Mouse (Mus musculus): ENCODE measurements around the gene Scnn1b.

The Scnn1b gene

DNA sequence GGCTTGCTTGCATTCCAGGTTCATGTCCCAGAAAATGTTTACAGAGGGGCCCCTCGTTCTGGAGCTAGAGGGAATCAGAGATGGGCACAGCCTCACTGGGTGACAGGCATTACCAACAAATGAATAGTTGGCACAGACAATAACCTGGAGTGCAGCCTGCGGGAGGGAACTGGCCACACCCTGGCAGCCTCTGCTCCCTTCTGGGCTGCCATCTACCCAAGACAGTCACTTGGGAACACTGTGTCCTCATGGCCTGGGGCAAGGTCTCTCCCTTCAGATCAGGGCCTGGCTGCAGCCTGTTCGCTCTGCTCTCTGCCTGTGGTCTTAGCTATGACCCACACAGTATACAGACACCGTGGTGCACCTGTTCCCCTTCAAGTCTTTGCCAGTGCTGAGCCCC is 42.0 kb downstream of the Scnn1b start:
- in situ Hi-C loops (cut with MboI; ENCODE audit: unreplicated experiment in 2 of 2) = no loop called here

DNA sequence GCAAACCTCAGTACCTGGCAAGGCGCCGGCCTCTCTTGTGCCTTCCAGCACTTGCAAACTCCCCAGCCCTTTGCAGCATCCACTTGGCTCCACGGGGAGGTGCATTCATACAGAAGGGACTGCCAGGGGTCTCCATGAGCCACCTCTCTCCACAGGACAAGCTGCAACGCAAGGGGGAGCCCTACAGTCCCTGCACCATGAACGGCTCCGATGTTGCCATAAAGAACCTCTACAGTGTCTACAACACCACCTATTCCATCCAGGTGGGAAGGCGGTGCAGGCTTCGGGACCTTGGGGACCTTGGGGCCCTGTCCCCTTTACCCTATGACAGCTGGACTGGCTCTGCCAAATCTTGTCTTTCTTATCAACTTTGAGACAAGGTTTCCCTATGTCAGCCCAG is 47.4 kb downstream of the Scnn1b start:
- in situ Hi-C loops (cut with MboI; ENCODE audit: unreplicated experiment in 2 of 2) = no loop called here

DNA sequence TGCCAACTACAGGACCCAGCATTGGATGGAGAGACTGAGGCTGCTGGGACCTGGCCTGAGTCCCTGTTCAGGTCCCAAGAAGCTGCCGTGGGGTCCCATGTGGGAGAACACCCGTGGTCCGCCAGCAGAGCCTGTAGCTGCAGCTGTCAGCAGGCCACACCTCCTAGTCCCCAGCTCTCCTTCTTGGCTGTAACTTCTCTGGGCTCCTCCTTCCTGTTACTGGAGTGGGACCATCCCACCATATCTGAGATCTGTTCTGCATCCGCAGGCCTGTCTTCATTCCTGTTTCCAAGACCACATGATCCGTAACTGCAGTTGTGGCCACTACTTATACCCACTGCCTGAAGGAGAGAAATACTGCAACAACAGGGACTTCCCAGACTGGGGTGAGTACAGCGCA is 49.1 kb downstream of the Scnn1b start:
- in situ Hi-C loops (cut with MboI; ENCODE audit: unreplicated experiment in 2 of 2) = no loop called here

DNA sequence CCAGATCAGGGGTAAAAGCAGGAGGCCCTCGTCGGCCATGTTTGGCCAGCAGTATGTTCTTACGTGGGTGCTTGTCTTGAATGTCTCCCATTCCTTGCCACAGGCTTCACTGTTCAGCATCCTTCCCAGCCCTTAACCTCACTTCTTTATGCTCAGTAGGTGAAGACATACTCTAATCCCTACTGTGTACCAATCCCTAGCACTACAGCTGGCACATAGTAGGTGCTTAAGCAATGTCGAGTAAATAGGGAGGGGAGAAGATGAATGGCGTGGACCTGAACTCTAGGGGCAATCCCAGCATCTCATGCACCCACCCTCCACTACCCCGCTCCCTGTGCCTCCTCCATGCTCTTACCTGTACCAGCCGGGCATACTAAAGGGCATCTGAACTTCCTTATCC is 59.5 kb downstream of the Scnn1b start:
- in situ Hi-C loops (cut with MboI; ENCODE audit: unreplicated experiment in 2 of 2) = no loop called here

DNA sequence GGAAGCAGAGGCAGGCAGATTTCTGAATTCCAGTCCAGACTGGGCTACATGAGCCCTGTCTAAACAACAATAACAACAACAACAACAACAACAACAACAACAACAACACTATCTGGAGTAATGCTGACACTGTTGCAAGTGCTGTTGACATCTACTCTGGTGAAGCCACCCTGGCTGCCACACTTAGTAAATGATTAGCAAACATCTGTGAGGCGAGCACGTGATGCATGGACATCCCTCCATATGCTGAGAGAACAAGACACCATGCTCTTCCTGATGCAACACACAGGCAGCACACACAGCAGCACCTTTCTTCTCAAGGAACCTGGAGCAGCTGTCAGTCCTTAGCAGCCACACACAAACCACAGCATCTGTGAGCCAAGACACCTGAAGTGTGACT is 63.0 kb downstream of the Scnn1b start:
- in situ Hi-C loops (cut with MboI; ENCODE audit: unreplicated experiment in 2 of 2) = no loop called here

DNA sequence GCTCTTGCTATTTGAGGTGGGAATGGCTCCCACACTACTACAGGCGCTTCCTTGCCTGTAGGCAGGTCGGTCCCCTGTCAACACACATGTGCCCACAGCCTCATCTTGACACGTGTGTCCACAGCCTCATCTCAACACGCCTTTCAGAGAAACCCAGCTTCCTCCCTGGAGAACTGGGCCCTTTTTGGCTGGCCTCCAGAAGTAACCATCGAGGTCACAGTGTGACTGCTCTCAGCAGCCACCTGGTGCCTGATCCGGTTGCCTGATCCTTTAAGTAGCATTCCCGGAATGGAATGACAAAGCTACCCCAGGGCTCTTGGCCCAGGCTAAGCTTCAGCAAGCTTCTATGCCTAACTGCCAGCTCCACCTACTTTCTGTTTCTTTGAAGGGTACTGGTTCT is 66.4 kb downstream of the Scnn1b start:
- in situ Hi-C loops (cut with MboI; ENCODE audit: unreplicated experiment in 2 of 2) = no loop called here

DNA sequence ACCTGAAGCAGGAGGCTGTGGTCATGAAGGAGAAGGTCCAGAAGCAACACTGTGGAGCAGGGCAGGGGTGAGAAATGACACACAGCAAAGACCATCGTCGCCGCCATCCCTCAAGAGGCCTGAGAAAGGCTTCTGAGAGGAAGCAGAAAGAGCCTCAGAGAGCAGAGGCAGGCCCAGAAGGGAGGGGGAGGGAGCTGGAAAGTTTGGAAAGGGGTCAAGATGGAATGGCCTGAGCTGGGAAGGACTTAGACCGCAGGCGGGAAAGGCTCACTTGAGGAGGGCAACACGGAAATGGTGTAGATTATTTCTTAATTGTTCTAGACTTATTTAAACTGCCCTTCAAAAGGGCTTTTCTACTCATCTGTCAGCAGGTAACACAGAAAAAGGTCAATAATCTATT is 68.8 kb downstream of the Scnn1b start:
- in situ Hi-C loops (cut with MboI; ENCODE audit: unreplicated experiment in 2 of 2) = no loop called here

DNA sequence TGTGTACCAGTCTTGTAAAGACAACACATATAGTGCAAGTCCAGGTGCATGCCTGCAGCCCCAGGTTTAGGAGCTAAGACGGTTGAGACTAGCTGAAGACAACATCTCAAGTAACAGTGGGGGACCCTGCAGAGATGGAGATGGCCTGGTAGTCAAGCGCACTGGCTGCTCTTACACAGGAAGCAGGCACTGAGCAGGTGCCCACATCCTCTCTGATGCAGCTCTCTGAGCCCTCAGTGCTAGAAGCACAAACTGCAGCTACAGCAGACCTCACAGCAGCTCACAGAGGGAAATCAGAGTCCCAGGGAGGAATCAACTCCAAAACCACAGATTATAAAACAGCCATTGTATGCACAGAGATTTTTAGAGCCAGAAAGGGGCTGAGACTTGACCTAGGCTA is 69.5 kb downstream of the Scnn1b start:
- in situ Hi-C loops (cut with MboI; ENCODE audit: unreplicated experiment in 2 of 2) = no loop called here

DNA sequence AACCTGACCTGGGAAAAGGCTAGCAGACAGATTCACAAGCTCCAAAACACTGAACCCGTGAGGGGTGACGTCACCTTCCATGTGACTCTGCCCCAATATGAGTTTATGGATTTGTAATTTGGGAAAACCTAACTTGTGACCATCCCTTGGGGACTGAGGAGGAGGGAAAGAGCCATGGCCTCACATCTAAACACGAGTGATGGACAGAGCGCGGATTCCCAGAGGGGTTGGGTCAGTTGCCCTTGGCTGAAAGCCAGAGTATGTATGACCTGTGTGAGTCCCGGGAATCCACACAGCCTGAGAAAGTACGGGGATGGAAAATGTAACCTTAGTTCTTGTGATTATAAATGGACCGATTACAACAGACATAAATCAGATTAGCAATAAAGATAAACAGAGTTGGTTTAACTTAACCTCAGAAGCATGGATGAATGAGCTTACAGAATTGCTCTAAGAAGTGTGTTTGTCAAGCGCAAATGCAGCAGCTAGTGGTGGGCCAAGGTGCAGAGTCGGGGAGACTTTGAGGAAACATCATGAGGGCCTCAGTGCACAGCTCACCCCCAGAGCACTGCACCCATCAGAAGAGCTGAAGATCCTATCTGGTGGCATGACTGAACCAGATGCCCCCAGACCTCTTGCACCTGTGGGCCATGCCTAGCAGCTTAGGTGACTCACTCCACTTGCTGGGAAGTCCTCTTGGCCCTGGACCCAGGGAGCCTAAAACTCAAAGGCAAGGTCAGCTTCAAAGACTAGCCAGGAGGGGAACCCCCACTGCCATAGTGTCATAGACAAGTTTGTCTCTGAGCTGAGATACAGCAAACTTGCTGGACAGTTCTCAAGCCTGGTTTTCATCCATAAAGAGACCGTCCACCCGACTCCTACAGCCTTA is 71.3 kb downstream of the Scnn1b start:
- in situ Hi-C loops (cut with MboI; ENCODE audit: unreplicated experiment in 2 of 2) = no loop called here

DNA sequence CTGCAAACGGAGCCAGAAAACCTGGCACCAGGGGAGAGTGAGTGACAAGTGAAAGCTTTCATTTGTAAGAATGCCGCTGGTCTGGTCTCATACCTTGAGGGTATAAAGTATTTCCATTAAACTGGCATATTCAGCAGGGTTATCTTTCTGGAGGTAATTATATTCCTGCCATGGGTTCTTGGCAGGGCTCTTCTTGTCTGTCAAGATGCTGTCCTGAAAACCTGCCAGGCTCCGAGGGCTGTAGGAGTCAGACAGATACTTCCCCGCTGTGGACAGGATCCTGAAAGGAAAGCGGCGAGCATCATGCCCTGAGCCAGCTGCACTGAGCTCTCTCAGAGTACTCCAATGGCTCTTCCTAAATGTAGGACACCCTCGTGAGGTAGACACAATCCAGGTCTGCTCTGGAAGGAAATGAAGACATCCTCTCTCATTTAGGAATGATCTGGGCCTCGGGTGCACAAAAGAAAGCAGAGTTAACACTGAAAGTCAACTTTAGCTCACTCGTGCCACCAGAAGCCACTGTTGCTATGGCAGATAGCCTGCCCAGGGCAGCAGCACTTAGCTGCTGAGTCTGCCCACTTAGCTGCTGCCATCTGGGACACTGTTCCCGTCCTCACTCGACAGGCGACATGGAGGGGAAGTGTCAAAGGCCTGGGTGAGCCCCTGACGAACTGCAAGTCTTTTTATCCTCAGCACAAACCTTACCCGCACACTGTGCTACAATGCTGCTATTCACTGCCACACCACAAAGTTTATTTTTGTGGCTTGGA is 72.2 kb downstream of the Scnn1b start:
- in situ Hi-C loops (cut with MboI; ENCODE audit: unreplicated experiment in 2 of 2) = no loop called here

DNA sequence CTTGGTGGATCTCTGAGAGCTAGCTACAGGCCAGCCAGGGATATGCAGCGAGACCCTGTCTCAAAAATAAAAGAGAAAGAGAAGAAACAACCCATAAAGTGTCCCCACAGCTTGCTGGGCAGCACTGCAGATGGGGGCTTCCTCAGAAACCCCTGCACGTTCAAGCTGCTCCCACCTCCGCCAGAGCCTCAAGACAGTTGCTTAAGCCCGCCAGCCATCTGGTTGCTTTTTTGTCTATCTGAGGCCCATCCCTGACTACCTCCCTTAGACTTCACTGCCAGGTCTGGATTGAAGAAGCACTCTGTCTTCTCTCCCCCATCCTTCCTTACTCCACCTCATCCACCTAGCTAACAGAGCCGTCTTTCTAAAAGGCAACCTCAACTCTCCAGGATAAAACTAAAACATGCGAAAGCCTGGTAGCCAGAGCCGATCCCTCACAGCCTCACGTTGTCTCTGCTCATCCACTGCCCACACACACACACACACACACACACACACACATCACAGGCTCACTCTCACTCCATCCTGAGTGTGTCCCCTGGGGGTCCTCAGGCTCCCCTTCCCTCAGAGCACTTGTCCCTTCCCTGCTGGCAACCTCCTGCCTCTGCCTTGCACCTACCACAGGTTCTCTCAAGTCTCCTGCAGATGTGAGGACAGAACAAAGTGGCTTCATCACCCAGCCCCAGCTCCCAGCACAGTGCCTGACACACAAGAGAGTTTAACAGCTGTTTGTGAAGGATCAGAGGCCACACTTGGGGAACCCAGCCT is 73.5 kb downstream of the Scnn1b start:
- in situ Hi-C loops (cut with MboI; ENCODE audit: unreplicated experiment in 2 of 2) = no loop called here

DNA sequence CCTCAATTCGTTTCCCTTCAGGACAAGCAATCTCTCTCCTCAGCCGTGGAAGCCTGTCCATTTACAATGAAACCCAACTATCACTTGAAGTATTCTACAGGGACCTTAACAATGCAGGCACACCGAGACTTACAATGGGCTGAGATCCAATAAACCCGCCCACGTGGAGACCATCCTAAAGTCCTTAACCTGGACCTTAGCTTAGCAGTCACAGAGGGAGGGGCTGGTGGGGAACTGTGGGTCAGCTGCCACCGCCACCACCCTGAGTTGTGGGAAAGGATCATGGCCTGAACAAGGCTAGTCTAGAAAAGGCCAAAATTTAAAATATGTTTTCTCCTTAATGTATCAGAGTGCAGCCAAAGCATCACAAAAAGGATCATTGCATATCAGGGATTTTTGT is 74.4 kb downstream of the Scnn1b start:
- in situ Hi-C loops (cut with MboI; ENCODE audit: unreplicated experiment in 2 of 2) = no loop called here

DNA sequence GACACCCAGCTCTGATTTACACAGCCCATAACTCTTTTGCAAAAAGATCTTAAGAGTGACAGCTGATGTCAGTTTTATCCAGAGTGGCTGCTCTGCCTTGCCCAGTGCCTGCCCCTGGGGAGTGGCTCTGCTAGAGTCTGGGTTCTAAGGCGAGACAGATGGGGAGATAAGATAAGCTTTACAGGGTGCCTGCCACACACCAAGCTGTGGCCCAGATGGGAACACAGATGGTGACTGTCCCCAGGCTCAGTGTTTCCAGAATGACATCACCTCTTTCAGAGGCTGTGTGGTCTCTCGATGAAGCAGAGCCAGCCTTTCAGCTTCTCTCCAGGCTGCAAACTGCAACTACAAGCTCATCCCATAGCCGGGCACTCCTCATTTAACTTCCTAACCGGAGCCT is 74.9 kb downstream of the Scnn1b start:
- in situ Hi-C loops (cut with MboI; ENCODE audit: unreplicated experiment in 2 of 2) = no loop called here

DNA sequence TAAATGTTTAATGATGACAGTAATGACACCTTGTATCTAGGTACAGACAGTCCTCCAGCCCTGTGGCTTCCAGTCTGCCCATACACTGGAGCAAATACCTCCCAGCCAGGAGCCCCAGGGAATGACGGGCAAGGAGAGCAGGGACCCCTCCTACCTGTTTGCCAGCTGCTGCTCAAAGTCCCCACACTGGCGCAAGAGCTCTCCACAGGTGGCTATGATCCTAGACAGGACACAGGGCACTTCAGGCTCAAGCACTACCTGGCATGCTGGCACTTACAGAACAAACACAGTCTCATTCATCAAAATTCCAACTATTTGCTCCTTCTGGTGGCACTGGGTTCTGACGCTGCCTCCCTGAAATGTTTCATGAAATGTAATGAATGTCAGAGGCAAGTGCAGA is 76.2 kb downstream of the Scnn1b start:
- in situ Hi-C loops (cut with MboI; ENCODE audit: unreplicated experiment in 2 of 2) = no loop called here

DNA sequence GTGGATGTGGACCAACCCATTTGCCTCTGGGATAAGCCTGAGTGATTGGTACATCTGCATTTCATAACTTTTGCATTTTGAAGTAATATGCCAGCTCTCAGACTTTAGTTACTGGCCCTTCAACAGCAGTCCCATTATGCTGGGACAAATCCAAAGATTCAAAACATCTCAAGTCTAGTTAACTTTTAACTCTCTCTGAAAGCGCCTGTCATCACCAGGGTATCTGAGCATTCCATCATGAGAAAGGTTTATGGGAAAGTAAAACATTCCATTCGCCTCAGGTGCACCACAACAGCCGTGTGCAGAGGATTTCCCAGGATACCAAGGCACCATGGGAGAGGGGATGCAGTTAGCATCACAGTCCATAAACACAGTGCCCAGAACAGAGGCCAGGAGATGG is 76.8 kb downstream of the Scnn1b start:
- in situ Hi-C loops (cut with MboI; ENCODE audit: unreplicated experiment in 2 of 2) = no loop called here

DNA sequence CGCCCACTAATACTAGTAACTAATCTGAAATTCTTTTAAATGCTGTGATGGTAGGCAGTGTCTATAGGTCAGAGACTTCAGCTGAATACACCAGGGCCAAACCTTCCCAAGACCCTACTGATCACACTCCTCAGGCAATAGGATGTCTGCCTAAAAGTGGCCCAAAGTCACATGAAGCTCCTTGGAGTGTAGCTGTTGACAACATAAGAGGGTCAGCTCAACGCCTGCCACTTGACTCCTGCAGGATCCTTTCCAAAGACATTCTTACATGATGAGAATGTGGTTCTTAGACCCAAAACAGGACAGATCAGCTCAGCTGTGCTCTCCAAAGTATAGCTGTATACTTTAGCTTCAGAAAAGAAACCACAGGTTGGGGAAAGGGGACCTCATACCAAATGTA is 77.5 kb downstream of the Scnn1b start:
- in situ Hi-C loops (cut with MboI; ENCODE audit: unreplicated experiment in 2 of 2) = no loop called here

DNA sequence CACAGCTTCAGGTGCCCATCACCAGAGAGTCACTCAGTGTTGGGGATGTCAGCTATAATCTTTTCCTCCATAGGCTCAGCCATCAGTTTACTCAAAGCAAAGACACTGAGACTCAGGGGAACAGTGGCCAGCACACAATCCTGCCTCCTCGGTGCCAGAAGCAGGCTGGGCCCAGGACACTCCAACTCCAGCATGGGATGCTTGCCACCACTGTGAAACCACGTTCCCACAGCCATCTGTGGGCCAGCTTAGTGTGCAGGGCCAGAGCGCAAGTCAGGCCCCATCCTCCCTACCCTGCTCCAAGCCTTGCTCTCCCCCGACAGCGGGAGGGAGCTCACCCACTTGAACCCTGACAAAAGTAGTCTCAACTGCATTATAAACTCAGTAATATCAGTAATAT is 81.4 kb downstream of the Scnn1b start:
- in situ Hi-C loops (cut with MboI; ENCODE audit: unreplicated experiment in 2 of 2) = no loop called here

DNA sequence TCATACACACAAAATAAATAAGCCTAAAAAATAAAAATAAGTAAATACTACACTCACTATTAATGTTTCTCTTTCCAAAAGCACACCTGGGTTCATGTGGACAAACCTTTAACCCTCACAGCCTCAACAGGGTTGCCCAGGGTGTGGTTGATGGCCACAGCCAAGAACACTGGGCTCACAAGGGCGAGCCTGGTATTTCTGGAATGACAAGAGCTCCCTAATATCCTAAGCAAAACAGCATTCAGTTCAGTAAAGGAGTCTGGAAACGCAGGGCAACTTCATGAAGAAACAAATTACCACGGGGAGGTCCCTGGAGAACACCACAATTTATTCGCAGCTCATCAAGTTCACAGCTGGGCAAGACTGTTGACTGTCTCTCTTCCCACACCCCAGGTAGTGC is 82.7 kb downstream of the Scnn1b start:
- in situ Hi-C loops (cut with MboI; ENCODE audit: unreplicated experiment in 2 of 2) = no loop called here

DNA sequence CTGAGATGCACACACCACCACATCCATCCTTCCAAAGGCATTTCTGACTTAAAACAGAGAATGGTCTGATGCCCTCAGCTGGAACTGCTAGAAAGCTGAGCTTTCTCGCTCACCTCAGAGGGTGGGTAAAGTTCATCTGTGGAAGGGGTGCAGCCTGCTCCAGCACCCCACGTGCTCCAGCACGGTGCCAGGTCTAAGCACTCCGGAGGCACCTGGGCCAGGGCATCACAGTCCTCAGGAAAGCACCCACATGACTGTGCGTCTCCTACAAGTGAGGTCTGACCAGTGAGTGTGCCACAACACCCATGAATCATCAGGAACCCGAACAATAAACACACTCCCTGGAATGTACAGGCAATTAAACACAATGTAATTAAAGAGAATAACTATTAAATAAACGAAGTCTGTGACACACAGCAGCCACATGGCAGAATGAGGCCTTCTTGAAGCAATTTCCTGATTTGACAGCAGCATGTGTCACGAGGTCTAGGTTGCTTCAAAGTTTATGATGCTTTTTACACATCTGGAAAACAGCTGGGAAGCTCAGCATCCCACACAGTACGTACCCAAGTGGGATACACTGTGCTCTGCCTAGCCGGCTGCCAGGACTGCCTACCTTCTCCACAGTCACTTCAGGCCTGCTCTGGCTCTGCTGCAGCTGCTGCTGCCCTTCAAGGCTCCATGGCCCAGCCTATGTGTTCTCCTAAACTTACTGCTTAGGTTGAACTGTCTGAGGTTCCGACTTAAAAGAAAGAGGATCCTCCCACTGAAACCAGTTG is 90.2 kb downstream of the Scnn1b start:
- in situ Hi-C loops (cut with MboI; ENCODE audit: unreplicated experiment in 2 of 2) = no loop called here

DNA sequence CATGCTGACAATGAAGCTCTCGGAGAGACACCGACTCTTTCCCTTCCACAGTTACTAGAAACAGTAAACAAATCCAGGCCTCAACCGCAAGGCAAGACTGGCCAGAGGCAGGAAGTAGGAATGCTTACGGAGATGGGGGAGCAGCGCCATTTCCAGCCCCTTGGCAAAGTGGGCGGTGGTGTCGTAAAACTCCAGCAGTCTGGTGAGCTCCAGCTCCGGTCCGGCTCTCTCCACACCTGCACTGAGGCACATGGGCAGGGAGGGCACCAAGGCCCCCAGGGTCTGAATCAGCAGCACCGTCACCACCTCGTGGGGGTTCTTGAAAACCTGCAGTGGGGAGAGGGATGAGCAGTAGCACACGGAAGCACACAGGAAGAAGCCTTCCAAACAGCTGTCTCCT is 91.0 kb downstream of the Scnn1b start:
- in situ Hi-C loops (cut with MboI; ENCODE audit: unreplicated experiment in 2 of 2) = no loop called here
